Mouse (Mus musculus) lung, postnatal 14 days (tissue): ENCODE results near the gene Gm7714.
"Not testable (repeated sequence)": the region's sequence is repeated elsewhere in the genome, so short reads cannot be mapped to it uniquely, and the experiment has no call there.

Experiments used
- DNase-seq: peaks from one replicate; pipeline ENCODE4 v3.0.0; 2021

The Gm7714 gene

GRCm38 (mm10) chr5:88268619-88269018 is at the start of gene Gm7714:
Gene Gm7714 (plus strand): TSS chr5:88268919.
- DNase-seq: no peak

DNA sequence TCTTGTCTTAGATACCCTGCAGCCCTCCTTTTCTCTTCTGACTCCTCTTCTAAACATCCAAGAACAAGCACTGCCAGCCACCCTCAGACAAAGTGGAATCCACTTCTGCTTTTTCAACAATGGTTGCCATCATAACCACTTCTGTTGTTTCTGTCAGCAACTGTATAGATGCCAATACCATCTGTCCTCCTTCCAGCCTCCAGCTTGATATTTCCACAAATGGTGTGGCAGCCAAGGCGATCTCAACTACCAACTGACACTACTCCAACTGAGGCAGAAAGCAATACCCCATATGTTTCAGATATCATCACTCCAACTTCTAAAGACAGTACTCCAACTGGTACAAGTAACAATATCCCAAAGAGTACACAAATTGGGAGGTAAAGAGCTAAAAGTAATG is 12.2 kb upstream of the Gm7714 start:
- DNase-seq: no peak

- not testable (repeated sequence) for DNase-seq
Measured at GRCm38 (mm10) chr5:88311307-88311706, 42.6 kb downstream of the Gm7714 start.

GRCm38 (mm10) chr5:88317012-88317411 is 48.3 kb downstream of the Gm7714 start, which contains the start of gene Prol1:
Gene Prol1 (plus strand): TSS chr5:88317312.
- no peak for DNase-seq
